Mouse (Mus musculus): ENCODE results near the gene Kank4.
"Not testable (repeated sequence)": the region's sequence is repeated elsewhere in the genome, so short reads cannot be mapped to it uniquely, and the experiment has no call there.

Gene Kank4

DNA sequence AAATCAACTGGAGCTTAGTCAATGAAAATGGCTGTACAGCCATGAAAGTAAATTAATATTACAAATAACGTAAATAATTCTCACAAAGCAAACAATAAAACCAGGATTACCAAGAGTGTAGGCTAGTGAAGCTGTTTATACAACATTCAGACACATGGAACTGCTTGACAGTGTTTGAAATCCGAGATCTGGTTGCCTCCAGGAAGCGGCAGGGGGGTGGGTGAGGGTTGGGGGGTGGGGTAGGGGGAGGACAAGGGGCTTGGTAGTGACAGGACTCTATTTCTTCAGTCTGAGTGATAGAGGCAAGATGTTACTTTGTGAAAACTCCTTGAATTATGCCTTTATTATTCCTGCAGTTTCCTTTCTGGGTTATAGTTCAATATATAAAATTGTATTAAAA, 9.4 kb upstream of the Kank4 start:
- no peak for DNase-seq

- not testable (repeated sequence) for DNase-seq
These were observed 6.4 kb upstream of the Kank4 start, which contains the start of gene I0C0044D17Rik for GRCm38 (mm10) chr4:98823740-98824139. Gene I0C0044D17Rik (minus strand): TSS chr4:98823840.

- DNase-seq: no peak
These were observed 5.7 kb upstream of the Kank4 start for GRCm38 (mm10) chr4:98823047-98823446.

DNA sequence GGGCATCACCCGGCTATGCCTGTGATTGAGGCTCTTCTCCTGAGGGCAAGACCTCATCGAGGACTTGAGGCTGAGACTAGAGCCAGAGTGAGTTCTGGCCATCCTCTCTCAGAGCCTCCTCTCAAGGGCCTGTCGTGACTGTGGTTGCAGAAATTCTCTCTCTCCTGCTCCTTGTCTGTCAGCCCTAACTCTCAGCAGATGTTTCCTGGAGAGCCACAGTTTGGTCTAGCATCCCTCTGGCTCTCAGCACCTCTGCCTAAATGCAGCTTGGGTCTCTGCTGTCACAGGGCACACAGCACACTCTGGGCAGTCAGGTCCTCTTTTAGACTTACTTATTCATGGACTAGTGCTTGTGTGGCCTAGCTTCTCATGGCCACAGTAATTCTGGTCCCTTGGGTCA, 5.1 kb upstream of the Kank4 start:
- DNase-seq: no peak

DNA sequence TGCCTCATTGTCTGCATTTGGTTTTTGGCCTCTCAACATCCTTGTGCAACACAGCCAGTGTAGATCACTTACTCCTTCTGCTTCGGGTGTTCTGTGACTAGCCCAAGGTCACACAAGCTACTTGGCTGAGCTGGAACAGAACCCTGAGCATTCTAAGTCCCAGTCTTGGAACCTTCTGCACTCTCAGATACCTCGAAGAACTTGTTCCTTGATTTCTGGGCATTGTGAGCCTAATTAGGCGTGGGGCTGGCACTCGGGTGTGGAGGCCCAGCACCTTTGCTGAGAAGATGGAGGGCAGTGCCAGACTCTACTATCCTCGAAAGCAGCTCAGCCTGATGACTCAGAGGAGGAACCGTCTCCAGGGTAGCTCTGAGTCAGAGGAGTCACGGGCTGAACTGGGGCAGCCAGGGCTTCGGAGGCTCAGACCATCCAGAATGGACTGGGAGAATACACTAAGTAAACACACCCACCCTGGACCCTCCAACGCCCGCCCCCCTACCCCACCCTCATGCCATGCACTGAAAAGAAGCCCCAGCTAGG, 1.9 kb upstream of the Kank4 start:
- DNase-seq: no peak

GRCm38 (mm10) chr4:98816807-98817183, 542 bp downstream of the Kank4 start:
- no peak for DNase-seq

DNA sequence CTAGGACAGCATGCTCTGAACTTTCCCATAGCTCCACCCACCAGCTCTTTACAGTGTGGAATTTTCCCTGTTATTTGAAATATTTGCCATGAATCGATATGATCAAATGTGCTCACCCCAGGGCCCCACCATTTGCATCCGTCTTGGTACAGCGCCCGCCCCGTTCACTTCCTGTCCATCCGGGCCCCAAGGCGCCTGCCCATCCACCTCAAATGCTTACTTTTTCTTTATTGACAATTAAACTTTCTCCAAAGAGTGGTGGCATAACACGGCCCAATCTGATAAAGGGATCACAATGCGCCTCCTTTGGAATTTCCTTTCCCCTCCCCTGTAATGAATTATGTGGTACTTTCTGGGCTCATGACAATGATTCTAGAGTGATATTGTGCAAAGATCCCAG, 11.0 kb downstream of the Kank4 start:
- DNase-seq: no peak

GRCm38 (mm10) chr4:98805291-98806048, 11.9 kb downstream of the Kank4 start:
- DNase-seq: no peak

DNA sequence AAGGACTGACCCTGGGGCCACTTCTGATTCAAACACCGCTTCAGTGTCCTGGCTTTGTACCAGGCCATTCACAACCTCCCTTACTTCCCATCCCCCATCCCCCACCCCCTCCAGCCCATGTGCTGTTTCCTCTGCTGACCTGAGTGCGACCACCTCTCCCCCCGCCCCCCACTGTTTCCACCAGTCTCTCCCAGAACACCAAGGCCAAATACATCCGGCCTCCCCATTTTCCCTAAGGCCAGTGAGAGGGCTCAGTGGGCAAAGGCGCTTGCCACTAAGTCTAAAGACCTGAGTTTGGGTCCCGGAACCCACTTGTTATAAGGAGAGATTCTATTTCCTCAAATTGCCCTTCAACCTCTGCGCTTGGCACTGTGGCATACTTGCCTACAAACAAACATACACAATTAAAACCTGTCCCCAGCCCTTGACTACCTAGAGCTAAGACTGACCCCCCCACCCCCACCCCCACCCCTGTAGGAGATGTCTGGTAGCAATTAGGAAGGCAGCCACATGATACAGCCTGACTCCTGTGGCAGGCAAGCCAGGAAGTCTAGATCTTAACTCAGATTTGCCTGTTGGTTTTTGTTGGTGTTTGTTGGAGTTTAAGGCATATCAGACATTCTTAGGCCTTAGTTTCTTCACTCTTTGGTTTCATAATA, 12.7 kb downstream of the Kank4 start:
- DNase-seq: no peak

- no peak for DNase-seq
These were observed 15.6 kb downstream of the Kank4 start for GRCm38 (mm10) chr4:98801775-98802174.

GRCm38 (mm10) chr4:98800824-98801223, 16.5 kb downstream of the Kank4 start:
- no peak for DNase-seq

GRCm38 (mm10) chr4:98796591-98797341, 20.6 kb downstream of the Kank4 start:
- DNase-seq: no peak

DNA sequence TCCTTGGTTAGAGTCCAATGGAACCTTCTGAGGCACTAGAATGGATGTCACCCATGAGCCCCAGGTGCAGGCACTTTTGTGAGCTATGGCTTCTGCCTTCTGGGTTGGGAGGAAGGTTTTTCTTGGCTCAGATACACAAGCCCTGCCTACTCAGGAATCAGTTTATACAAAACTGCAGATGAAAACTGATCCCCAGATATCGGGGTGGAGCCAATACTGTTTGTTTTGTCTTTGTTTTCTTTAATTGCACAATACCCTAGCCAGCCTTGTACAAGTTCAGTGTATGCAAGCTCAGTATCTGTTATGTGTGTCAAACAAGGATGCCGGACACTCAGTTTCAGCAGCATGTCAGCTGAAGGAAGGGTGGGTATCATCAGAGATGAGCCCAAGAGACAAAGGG, 22.1 kb downstream of the Kank4 start:
- DNase-seq: no peak

- no peak for DNase-seq
These were observed 23.9 kb downstream of the Kank4 start for GRCm38 (mm10) chr4:98793486-98793885.

- DNase-seq: no peak
These were observed 26.6 kb downstream of the Kank4 start for GRCm38 (mm10) chr4:98790721-98791120.

DNA sequence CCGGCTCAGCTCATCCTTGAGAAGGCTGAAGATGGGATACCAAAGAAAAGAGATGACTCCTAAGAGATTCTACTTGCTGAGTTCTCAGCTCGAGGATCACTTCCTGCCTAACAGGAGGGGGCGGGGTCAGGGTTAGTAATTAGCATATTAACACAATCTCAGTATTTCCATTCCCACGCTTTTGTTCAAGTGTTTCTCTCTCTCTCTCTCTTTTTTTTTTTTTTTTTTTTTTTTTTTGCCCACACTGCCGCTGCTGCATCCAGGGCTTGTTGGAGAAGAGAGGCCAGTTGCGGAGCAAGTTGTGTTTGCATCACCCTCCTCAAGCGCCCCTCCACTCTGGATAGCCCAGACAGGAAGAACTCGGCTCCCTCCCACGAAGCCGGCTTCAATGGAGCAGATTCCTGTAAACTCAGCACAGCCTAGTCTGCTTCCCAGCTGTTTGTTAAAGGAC, 27.5 kb downstream of the Kank4 start:
- DNase-seq: no peak

DNA sequence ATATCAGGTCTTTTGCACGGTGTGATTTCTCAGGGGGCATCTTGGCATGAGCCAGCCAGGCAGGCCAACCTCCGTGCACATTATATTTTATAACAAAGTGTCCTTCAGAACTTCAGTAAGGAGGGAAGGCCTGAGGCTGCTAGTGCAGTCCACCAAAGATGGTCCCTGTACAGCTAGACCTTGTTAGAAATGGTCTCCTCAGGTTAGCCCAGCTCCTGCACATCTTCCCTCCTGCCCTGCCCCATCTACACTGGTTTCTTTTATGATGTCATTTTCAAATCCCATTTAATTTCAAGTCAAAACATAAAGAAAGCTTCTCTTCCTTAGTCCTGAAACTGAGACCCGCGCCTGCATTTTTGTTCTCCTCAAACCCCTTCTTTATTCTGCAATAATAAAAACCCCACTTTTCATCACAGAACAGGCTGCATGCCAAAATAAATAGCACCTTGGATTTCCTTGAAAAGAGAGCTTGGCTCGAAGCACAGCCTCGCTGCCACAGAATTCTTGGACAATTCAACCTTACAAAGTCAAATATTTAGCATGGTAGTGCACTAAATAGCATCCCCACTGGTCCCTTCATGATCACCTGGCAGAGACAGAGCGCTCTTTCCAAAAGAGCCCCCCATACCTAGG, 28.1 kb downstream of the Kank4 start:
- no peak for DNase-seq

- DNase-seq: no peak
These were observed 31.1 kb downstream of the Kank4 start for GRCm38 (mm10) chr4:98786281-98786680.

GRCm38 (mm10) chr4:98785851-98786250, 31.5 kb downstream of the Kank4 start:
- no peak for DNase-seq

- no peak for DNase-seq
These were observed 39.1 kb downstream of the Kank4 start for GRCm38 (mm10) chr4:98778219-98778618.

DNA sequence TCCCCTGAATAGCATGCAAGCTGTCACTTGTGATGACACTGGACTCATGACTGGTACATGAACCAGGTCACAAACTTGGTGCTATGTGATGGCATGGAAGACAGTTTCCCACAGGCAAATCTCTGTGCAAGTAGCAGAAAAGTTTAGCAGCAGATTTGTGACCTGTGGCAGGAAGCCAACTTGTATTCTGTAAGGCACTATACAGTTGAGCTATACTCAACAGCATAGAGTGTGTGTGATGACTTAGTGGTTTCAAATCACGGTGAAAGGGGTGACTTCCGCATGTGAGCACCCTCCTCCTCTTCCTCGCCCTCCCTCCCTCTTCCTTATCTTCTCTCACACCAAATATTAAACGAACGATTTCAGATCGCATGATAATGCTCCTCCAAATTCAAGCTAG, 39.9 kb downstream of the Kank4 start:
- no peak for DNase-seq

- DNase-seq: no peak
These were observed 40.5 kb downstream of the Kank4 start for GRCm38 (mm10) chr4:98776721-98777427.
